Mouse (Mus musculus) cortical plate, adult 2 months (tissue): Measurements from ENCODE around the gene Ube2n.
"Not testable (repeated sequence)": the region's sequence is repeated elsewhere in the genome, so short reads cannot be mapped to it uniquely, and the experiment has no call there.

Source experiments
- CTCF ChIP-seq: fragments of 200-500 bp; IDR thresholded peaks from 2 replicates; pipeline ENCODE4 v1.5.1; 2011; ENCODE audit warnings: mild to moderate bottlenecking, control low read depth, low read length; ENCODE audit not compliant: insufficient read depth; ENCODE audit errors: extremely low read depth
- POLR2A ChIP-seq: fragments of 200-500 bp; IDR thresholded peaks from 2 replicates; pipeline ENCODE4 v1.6.1; 2011; ENCODE audit warnings: mild to moderate bottlenecking, low read length, control low read depth; ENCODE audit not compliant: insufficient read depth; ENCODE audit errors: extremely low read depth

GRCm38 (mm10) chr10:95549080-95549479 is 34.1 kb downstream of the Ube2n start:
- not testable (repeated sequence) for TF ChIP-seq CTCF, POLR2A
